Mouse (Mus musculus): ENCODE data around the gene Rgs9. TPM values are rescaled to one million over a fixed set of nuclear protein-coding genes. Genes with fewer than 3 reads are reported as not detected.

Rgs9 gene
- polyA plus RNA-seq, 1 experiment from 2014 or later: 2.1 TPM

- Histone ChIP-seq H3K9ac (no peak overlapping the region), H3K27me3 (no peaks in the 10 kb centered on the region), H3K4me3 (no peak overlapping the region), H3K4me2 (no peak overlapping the region), H3K36me3 (no peaks in the 10 kb centered on the region), H3K9me3 (0 out of 2 replicates have a peak, but pooled peaks cover 3% of the 10 kb centered on the region), H3K4me1 (0 out of 2 replicates have a peak, but pooled peaks cover 2% of the 10 kb centered on the region), H3K27ac (no peak overlapping the region)
- no peak for ATAC-seq (ENCODE audit: insufficient number of reproducible peaks, insufficient read depth, low FRiP score, low TSS enrichment, low read depth)
- WGBS: 88% methylated on average over 7 of the region's 7 CpGs
Observed at GRCm38 (mm10) chr11:109260561-109260960, 37.4 kb downstream of the Rgs9 start.

- no peak for ATAC-seq (ENCODE audit: insufficient number of reproducible peaks, insufficient read depth, low FRiP score, low TSS enrichment, low read depth)
- no peak overlapping the region for H3K27ac ChIP-seq
- no peaks in the 10 kb centered on the region for H3K36me3 ChIP-seq
- no peaks in the 10 kb centered on the region for H3K27me3 ChIP-seq
- no peak overlapping the region for H3K4me3 ChIP-seq
- H3K9me3 ChIP-seq: 0 out of 2 replicates have a peak, but pooled peaks cover 3% of the 10 kb centered on the region
- H3K9ac ChIP-seq: no peak overlapping the region
- no peak overlapping the region for H3K4me2 ChIP-seq
- WGBS: 85% methylated on average over 32 of the region's 32 CpGs
- H3K4me1 ChIP-seq: 0 out of 2 replicates have a peak, but pooled peaks cover 2% of the 10 kb centered on the region
Observed at GRCm38 (mm10) chr11:109258941-109259910, 38.7 kb downstream of the Rgs9 start.

- ATAC-seq (ENCODE audit: insufficient number of reproducible peaks, insufficient read depth, low FRiP score, low TSS enrichment, low read depth): no peak
- Histone ChIP-seq H3K27me3 (no peaks in the 10 kb centered on the region), H3K36me3 (no peaks in the 10 kb centered on the region), H3K4me3 (no peak overlapping the region), H3K4me2 (no peak overlapping the region), H3K9ac (no peak overlapping the region), H3K4me1 (0 out of 2 replicates have a peak, but pooled peaks cover 2% of the 10 kb centered on the region), H3K27ac (no peak overlapping the region), H3K9me3 (0 out of 2 replicates have a peak, but pooled peaks cover 3% of the 10 kb centered on the region)
- WGBS: 87% methylated on average over 2 of the region's 2 CpGs
Observed at GRCm38 (mm10) chr11:109257824-109258223, 40.1 kb downstream of the Rgs9 start.

GRCm38 (mm10) chr11:109255022-109255421 lies 42.9 kb downstream of the Rgs9 start:
- no peak for ATAC-seq (ENCODE audit: insufficient number of reproducible peaks, insufficient read depth, low FRiP score, low TSS enrichment, low read depth)
- H3K4me1 ChIP-seq: no peaks in the 10 kb centered on the region
- WGBS: 65% methylated on average over 4 of the region's 4 CpGs
- no peaks in the 10 kb centered on the region for H3K27me3 ChIP-seq
- H3K4me2 ChIP-seq: no peak overlapping the region
- H3K36me3 ChIP-seq: no peaks in the 10 kb centered on the region
- H3K9me3 ChIP-seq: no peaks in the 10 kb centered on the region
- no peak overlapping the region for H3K9ac ChIP-seq
- H3K4me3 ChIP-seq: no peak overlapping the region
- no peak overlapping the region for H3K27ac ChIP-seq

GRCm38 (mm10) chr11:109252483-109252882 lies 45.4 kb downstream of the Rgs9 start:
- Histone ChIP-seq H3K4me3 (no peak overlapping the region), H3K36me3 (no peaks in the 10 kb centered on the region), H3K4me1 (no peaks in the 10 kb centered on the region), H3K4me2 (no peak overlapping the region), H3K27me3 (no peaks in the 10 kb centered on the region), H3K9me3 (no peaks in the 10 kb centered on the region), H3K9ac (no peak overlapping the region), H3K27ac (no peak overlapping the region)
- WGBS: 61% methylated on average over 5 of the region's 5 CpGs
- ATAC-seq (ENCODE audit: insufficient number of reproducible peaks, insufficient read depth, low FRiP score, low TSS enrichment, low read depth): no peak

GRCm38 (mm10) chr11:109250566-109250965 lies 47.4 kb downstream of the Rgs9 start:
- no peaks in the 10 kb centered on the region for H3K27me3 ChIP-seq
- no peaks in the 10 kb centered on the region for H3K4me1 ChIP-seq
- no peak overlapping the region for H3K27ac ChIP-seq
- ATAC-seq (ENCODE audit: insufficient number of reproducible peaks, insufficient read depth, low FRiP score, low TSS enrichment, low read depth): no peak
- no peaks in the 10 kb centered on the region for H3K9me3 ChIP-seq
- WGBS: 84% methylated on average over 4 of the region's 4 CpGs
- no peak overlapping the region for H3K4me3 ChIP-seq
- H3K4me2 ChIP-seq: no peak overlapping the region
- no peak overlapping the region for H3K9ac ChIP-seq
- H3K36me3 ChIP-seq: no peaks in the 10 kb centered on the region

- no peak overlapping the region for H3K4me3 ChIP-seq
- H3K4me2 ChIP-seq: no peak overlapping the region
- no peak overlapping the region for H3K27ac ChIP-seq
- H3K9ac ChIP-seq: no peak overlapping the region
- H3K4me1 ChIP-seq: no peaks in the 10 kb centered on the region
- no peak for ATAC-seq (ENCODE audit: insufficient number of reproducible peaks, insufficient read depth, low FRiP score, low TSS enrichment, low read depth)
- WGBS: 66% methylated on average over 3 of the region's 3 CpGs
- H3K36me3 ChIP-seq: no peaks in the 10 kb centered on the region
- no peaks in the 10 kb centered on the region for H3K9me3 ChIP-seq
- no peaks in the 10 kb centered on the region; the same call in 1 of the 2 replicates for H3K27me3 ChIP-seq
Observed at GRCm38 (mm10) chr11:109246920-109247319, 51.0 kb downstream of the Rgs9 start.

GRCm38 (mm10) chr11:109244635-109245360 lies 53.1 kb downstream of the Rgs9 start:
- 0 out of 2 replicates have a peak overlapping the region, but pooled peaks have one; percentile 10 for H3K4me3 ChIP-seq
- H3K4me1 ChIP-seq: no peaks in the 10 kb centered on the region
- H3K27me3 ChIP-seq: no peaks in the 10 kb centered on the region; the same call in 1 of the 2 replicates
- no peaks in the 10 kb centered on the region for H3K9me3 ChIP-seq
- ATAC-seq (ENCODE audit: insufficient number of reproducible peaks, insufficient read depth, low FRiP score, low TSS enrichment, low read depth): no peak
- H3K4me2 ChIP-seq: peak overlapping the region; percentile 47
- WGBS: 25% methylated on average over 23 of the region's 23 CpGs
- H3K9ac ChIP-seq: no peak overlapping the region
- H3K36me3 ChIP-seq: no peaks in the 10 kb centered on the region
- no peak overlapping the region for H3K27ac ChIP-seq

- H3K4me1 ChIP-seq: no peaks in the 10 kb centered on the region
- WGBS: 83% methylated on average over 4 of the region's 4 CpGs
- H3K36me3 ChIP-seq: no peaks in the 10 kb centered on the region
- H3K27me3 ChIP-seq: no peaks in the 10 kb centered on the region; the same call in 1 of the 2 replicates
- H3K4me2 ChIP-seq: no peak overlapping the region
- no peaks in the 10 kb centered on the region for H3K9me3 ChIP-seq
- no peak overlapping the region for H3K9ac ChIP-seq
- H3K4me3 ChIP-seq: no peak overlapping the region
- no peak for ATAC-seq (ENCODE audit: insufficient number of reproducible peaks, insufficient read depth, low FRiP score, low TSS enrichment, low read depth)
- H3K27ac ChIP-seq: no peak overlapping the region
Observed at GRCm38 (mm10) chr11:109240126-109240525, 57.8 kb downstream of the Rgs9 start.

- Histone ChIP-seq H3K27me3 (no peaks in the 10 kb centered on the region; the same call in 1 of the 2 replicates), H3K4me1 (no peaks in the 10 kb centered on the region), H3K9ac (no peak overlapping the region), H3K4me2 (no peak overlapping the region), H3K4me3 (no peak overlapping the region), H3K9me3 (no peaks in the 10 kb centered on the region), H3K36me3 (no peaks in the 10 kb centered on the region), H3K27ac (no peak overlapping the region)
- WGBS: 79% methylated on average over 6 of the region's 6 CpGs
- ATAC-seq (ENCODE audit: insufficient number of reproducible peaks, insufficient read depth, low FRiP score, low TSS enrichment, low read depth): no peak
Observed at GRCm38 (mm10) chr11:109238671-109239070, 59.3 kb downstream of the Rgs9 start.

- Histone ChIP-seq H3K9ac (no peak overlapping the region), H3K36me3 (no peaks in the 10 kb centered on the region), H3K27ac (no peak overlapping the region), H3K4me2 (no peak overlapping the region), H3K4me3 (no peak overlapping the region), H3K9me3 (no peaks in the 10 kb centered on the region), H3K4me1 (no peaks in the 10 kb centered on the region), H3K27me3 (no peaks in the 10 kb centered on the region; the same call in 1 of the 2 replicates)
- no peak for ATAC-seq (ENCODE audit: insufficient number of reproducible peaks, insufficient read depth, low FRiP score, low TSS enrichment, low read depth)
- 41% methylated on average over 8 of the region's 8 CpGs for WGBS
Observed at GRCm38 (mm10) chr11:109237796-109238195, 60.1 kb downstream of the Rgs9 start.
